Mouse (Mus musculus): ENCODE results near the gene Slc6a21. TPM values are rescaled to one million over a fixed set of nuclear protein-coding genes. Genes with fewer than 3 reads are reported as not detected.

Gene Slc6a21
- total and polyA plus RNA-seq, 2 experiments from 2014 or later: not detected

DNA sequence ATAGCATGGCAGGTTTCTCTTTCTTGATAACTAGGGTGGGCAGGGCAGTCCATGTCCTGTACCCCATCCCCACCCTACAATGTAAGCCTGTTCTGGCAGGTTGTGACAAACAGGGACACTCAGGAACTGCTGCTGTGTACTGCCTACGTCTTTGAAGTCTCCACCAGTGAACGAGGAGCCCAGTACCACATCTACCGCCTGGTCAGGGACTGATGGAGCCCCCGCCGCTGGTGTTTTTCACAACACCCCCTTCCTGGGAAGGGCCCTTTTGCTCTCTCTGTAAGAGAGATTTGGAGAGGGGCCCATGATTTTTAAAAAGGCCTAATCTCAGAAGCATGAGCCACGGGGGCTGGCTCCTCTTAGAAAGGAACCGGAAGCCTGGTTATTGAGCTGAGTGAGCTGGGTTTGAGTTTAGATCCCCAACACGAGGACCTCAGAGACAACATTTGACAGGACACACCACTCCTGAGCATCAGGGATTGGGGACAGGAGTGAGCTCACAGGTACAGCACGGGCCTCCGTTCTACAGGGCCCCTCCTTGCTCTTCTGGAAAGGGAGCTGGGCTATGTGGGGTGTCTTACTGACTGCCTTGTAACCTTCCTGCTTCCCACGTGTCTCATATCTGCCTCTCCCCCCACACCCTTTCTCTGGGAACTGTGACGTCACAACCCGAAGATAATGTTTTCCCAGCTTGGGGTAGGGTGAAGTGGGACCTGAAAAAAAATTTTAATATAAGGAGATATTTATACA is 44.4 kb upstream of the Slc6a21 start:
- H3K36me3 ChIP-seq (ENCODE audit: insufficient read depth, low read length): no peaks in the 10 kb centered on the region; the same call in 1 of the 2 replicates
- ATAC-seq: no peak
- no peak overlapping the region for H3K9ac ChIP-seq (replicated peaks; ENCODE audit: low read length)
- no peak overlapping the region for H3K4me2 ChIP-seq (ENCODE audit: low read depth, low read length)
- H3K4me3 ChIP-seq (ENCODE audit: low read length): no peak overlapping the region
- no peak for DNase-seq (ENCODE audit: low spot score)
- H3K4me1 ChIP-seq (ENCODE audit: insufficient read depth, low read length): peaks cover 7% of the 10 kb centered on the region; the same call in 1 of the 2 replicates
- WGBS: 67% methylated on average over 13 of the region's 13 CpGs
- TF ChIP-seq CTCF (IDR thresholded peaks at IDR 0.05; ENCODE audit: low read depth): no peak
- no peak overlapping the region for H3K27ac ChIP-seq
- no peaks in the 10 kb centered on the region for H3K9me3 ChIP-seq (ENCODE audit: low read length)
- H3K27me3 ChIP-seq (ENCODE audit: insufficient read depth, low read length): no peaks in the 10 kb centered on the region

DNA sequence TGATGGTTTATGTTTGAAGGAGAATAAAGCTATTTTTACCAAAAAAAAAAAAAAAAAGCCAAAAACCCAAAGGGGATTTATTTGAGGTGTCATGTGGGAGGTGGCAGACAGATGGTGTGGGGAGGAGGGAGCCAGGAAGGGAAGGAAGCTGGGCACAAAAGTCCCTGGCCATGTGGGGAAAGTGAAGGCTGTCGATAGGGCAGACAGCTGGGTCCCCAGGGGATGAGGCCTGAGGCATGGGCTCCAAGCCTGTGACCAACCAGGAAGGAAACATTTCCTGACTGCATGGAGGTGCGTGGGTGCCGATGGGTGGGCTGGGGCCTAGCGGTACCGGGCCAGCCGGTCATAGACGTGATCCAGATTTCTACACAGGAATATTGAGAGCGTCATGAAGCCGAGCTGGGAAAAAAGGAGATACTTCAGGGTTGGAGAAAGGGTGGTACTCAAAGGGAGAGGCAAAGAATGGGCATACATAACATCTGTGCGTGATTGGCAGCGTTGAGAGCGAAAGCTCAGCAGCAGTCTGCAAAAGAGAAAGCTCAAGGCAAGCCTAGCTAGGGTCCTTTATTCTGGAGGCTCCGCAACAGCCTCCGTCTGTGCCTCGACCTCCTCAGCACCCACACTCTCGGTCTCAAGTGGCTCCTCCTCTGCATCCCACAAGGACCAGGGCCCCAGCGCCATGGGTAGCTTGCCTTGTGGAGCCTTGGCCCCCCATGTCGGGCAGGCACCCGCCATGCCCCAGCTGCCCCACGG is 43.6 kb upstream of the Slc6a21 start:
- DNase-seq (ENCODE audit: low spot score) (peak; percentile 63), ATAC-seq (0 out of 2 replicates have a peak, but pooled peaks have one; percentile 32)
- Histone ChIP-seq H3K9ac (replicated peaks; ENCODE audit: low read length) (peak overlapping the region; percentile 37), H3K36me3 (ENCODE audit: insufficient read depth, low read length) (no peaks in the 10 kb centered on the region; the same call in 1 of the 2 replicates), H3K9me3 (ENCODE audit: low read length) (no peaks in the 10 kb centered on the region), H3K27ac (no peak overlapping the region), H3K4me2 (ENCODE audit: low read depth, low read length) (peak overlapping the region; percentile 40), H3K27me3 (ENCODE audit: insufficient read depth, low read length) (no peaks in the 10 kb centered on the region), H3K4me1 (ENCODE audit: insufficient read depth, low read length) (peaks cover 7% of the 10 kb centered on the region; the same call in 1 of the 2 replicates), H3K4me3 (ENCODE audit: low read length) (no peak overlapping the region)
- no peak for TF ChIP-seq CTCF (IDR thresholded peaks at IDR 0.05; ENCODE audit: low read depth)
- 22% methylated on average over 20 of the region's 20 CpGs for WGBS

DNA sequence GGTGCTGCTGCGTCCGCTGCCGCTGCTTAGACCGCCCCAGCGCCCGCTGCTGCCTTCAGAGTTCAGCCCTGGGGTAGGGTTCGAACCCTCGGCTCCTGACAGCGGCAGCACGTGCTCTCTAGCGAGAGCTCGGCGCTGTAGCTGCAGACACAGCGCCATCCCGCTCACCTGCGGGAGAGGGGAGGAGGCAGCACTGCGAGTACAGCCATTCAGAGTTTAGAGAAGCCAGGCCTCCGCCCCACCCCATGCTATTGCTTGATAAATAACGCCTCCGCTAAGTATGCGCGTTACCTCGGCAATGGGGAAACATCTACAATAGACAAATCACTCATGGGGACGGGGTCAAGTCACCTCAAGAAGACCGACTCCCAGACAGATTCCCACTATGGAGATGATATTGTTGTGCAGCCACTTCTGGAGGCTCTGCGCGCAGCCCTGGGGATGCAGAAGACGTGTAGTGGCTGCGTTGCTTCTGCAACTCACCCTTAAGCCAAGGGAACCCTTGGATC is 42.9 kb upstream of the Slc6a21 start:
- ATAC-seq: no peak
- TF ChIP-seq CTCF (IDR thresholded peaks at IDR 0.05; ENCODE audit: low read depth): no peak

DNA sequence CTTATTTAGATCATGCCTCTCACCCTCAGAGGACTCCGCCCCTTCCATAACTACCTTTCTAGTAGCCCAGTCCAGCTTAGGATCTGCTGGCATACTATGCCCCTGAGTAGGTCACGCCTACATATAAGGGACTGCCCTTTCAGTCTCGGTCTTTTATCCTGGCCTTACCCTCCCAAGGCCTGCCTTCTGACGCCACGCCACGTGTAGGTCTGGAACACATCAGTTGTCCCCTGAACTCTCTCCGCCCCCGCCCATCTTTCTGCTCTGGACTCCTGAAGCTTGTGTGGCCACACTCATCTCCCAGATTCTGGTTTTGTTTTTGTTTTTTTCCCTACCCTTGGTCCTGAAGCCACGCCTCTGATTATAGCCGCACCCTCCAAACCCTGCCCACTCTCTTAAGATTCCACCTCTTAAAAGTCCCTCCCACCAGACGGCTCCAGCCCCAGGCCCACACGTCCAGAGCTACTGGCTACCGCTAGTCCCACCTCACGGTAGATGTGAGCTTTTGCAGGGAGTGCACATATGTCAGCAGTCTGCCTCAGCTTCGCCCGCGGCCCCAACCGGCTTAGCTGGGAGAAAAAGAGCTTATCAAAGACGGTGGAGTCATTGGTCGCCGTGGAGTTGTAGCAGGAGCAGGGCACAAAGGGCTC is 42.3 kb upstream of the Slc6a21 start:
- Histone ChIP-seq H3K36me3 (ENCODE audit: insufficient read depth, low read length) (no peaks in the 10 kb centered on the region), H3K9ac (replicated peaks; ENCODE audit: low read length) (no peak overlapping the region), H3K4me3 (ENCODE audit: low read length) (no peak overlapping the region), H3K4me1 (ENCODE audit: insufficient read depth, low read length) (peaks cover 7% of the 10 kb centered on the region; the same call in 1 of the 2 replicates), H3K4me2 (ENCODE audit: low read depth, low read length) (peak overlapping the region; percentile 40), H3K27me3 (ENCODE audit: insufficient read depth, low read length) (no peaks in the 10 kb centered on the region), H3K27ac (no peak overlapping the region), H3K9me3 (ENCODE audit: low read length) (no peaks in the 10 kb centered on the region)
- TF ChIP-seq CTCF (IDR thresholded peaks at IDR 0.05; ENCODE audit: low read depth): no peak
- peak; percentile 57 for DNase-seq (ENCODE audit: low spot score)
- WGBS: 17% methylated on average over 21 of the region's 21 CpGs
- peak; percentile 42 for ATAC-seq

More for the DNA sequence above, 42.9 kb upstream of the Slc6a21 start:
- no peaks in the 10 kb centered on the region for H3K27me3 ChIP-seq (ENCODE audit: insufficient read depth, low read length)
- H3K36me3 ChIP-seq (ENCODE audit: insufficient read depth, low read length): no peaks in the 10 kb centered on the region; the same call in 1 of the 2 replicates
- no peak overlapping the region for H3K27ac ChIP-seq
- WGBS: 11% methylated on average over 25 of the region's 29 CpGs
- H3K4me1 ChIP-seq (ENCODE audit: insufficient read depth, low read length): peaks cover 7% of the 10 kb centered on the region; the same call in 1 of the 2 replicates
- H3K9ac ChIP-seq (replicated peaks; ENCODE audit: low read length): peak overlapping the region; percentile 37
- no peak for DNase-seq (ENCODE audit: low spot score)
- peak overlapping the region; percentile 40 for H3K4me2 ChIP-seq (ENCODE audit: low read depth, low read length)
- H3K9me3 ChIP-seq (ENCODE audit: low read length): no peaks in the 10 kb centered on the region
- no peak overlapping the region for H3K4me3 ChIP-seq (ENCODE audit: low read length)

DNA sequence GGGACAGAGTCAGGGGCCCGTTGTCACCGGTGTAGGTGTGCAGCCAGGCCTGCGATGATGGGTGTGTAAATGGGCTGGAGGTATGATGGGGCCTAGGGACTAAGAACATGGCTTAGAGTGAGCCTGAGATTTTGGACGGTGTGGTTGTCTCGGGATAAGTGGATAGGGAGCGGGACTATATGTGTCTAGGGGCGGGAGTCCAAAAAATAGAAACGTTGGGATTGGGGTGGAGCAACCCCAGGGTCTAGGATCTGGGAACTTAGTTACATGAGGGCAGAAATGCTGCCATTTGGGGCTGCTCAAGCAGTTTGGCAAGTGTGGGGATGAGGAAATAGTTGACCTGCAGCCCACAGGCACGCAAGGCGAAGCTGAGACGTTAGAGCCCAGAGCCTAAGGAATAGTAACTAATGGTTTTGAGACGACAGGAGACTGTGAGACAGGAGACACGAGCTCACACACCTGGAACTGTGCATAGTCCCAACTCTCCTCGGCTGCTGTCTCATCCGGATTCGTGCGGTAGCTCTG is 41.6 kb upstream of the Slc6a21 start:
- Histone ChIP-seq H3K27me3 (ENCODE audit: insufficient read depth, low read length) (no peaks in the 10 kb centered on the region), H3K4me3 (ENCODE audit: low read length) (no peak overlapping the region), H3K9me3 (ENCODE audit: low read length) (no peaks in the 10 kb centered on the region), H3K27ac (no peak overlapping the region), H3K4me1 (ENCODE audit: insufficient read depth, low read length) (peaks cover 7% of the 10 kb centered on the region; the same call in 1 of the 2 replicates), H3K9ac (replicated peaks; ENCODE audit: low read length) (no peak overlapping the region), H3K36me3 (ENCODE audit: insufficient read depth, low read length) (no peaks in the 10 kb centered on the region), H3K4me2 (ENCODE audit: low read depth, low read length) (peak overlapping the region; percentile 40; the same call in 1 of the 2 replicates)
- ATAC-seq (no peak; the same call in 1 of the 2 replicates), DNase-seq (ENCODE audit: low spot score) (no peak)
- TF ChIP-seq CTCF (IDR thresholded peaks at IDR 0.05; ENCODE audit: low read depth): no peak
- 40% methylated on average over 17 of the region's 17 CpGs for WGBS
